Mouse (Mus musculus) heart, postnatal 25 days (tissue): ENCODE measurements around the gene Krtap3-2. TPM values are rescaled to one million over a fixed set of nuclear protein-coding genes. Genes with fewer than 3 reads are reported as not detected.
"Not testable (repeated sequence)": the region's sequence is repeated elsewhere in the genome, so short reads cannot be mapped to it uniquely, and the experiment has no call there.

Experiments used
- DNase-seq: peaks from one replicate; pipeline ENCODE4 v3.0.0; 2022; ENCODE audit warnings: low spot score
- intact Hi-C: fragments of 180-260 bp; cut with DNase I; formaldehyde crosslinking; loops from one replicate; pipeline ENCODE4 v1.15.1; 2025
- total RNA-seq, 2 experiments: library from RNA; stranded (reverse); gene quantifications; 2 replicates each; pipeline ENCODE4 v1.2.3; 2021

The Krtap3-2 gene
- not detected for total RNA-seq

DNA sequence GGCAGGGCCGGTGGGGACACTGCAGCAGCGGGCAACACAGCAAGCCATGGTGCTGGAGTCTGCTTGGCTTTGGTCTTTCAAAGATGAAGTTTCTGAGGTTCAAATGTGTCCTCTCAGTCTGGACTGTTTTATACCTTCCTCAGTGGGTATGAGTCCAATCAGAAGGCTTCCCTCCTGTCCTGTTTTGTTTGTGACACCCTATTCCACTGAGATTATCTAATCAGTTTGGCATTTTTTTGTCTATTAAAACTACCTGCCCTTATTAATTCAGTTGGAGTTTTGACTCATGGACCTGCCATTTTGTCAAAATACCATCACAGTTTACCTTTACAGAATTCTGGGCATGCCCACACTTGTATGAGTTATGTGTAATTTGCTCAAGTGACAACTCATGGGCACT, at the start of gene Krtap3-2:
Krtap3-2 (minus strand) TSS at position 101 of the 400 bp plus-strand sequence.
- intact Hi-C loops = no loop called here

DNA sequence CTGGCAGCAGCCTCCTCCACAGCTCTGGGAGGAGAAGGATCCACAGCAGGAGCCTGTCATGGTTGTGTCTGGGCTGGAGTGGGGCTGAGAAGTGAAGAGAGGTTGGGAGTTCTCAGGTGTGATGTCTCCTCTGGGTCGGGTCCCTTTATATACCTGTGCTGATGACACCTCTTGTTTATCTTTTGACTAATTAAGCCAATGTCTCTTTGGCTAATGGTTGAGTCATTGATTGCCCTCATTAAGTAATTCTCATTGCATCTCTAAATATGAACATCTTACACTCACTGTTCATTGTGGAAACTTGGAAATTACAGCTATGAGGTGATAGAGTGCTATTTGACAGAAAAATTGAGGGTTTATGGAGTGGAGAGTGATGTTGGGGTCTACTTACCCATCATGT, 46.6 kb upstream of the Krtap3-2 start, which contains the start of gene Gm11938:
Gm11938 (minus strand) TSS at position 101 of the 400 bp plus-strand sequence.
- intact Hi-C loops, DNase-seq: not testable (repeated sequence)

More for the DNA sequence above, at the start of gene Krtap3-2:
- DNase-seq = no peak

DNA sequence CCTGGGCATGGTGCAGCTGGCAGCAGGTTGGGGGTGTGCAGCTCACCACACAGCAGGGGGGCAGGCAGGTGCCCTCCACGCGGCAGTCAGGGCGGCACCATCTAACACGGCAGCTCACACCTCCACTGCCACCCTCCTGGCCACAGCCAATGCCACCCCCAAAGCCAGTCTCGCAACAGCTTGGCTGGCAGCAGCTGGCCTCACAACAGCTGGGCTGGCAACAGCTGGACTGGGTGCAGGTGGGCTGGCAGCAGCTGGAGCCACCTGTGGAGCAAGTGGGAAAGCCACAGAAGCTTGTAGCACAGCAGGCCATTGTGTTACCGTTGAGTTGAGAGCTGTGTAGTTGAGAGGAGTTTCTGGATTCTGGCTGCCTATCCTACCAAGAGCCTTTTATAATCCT, 41.1 kb upstream of the Krtap3-2 start, which contains the start of gene Krtap9-3:
Krtap9-3 (minus strand) TSS at position 364 of the 400 bp plus-strand sequence.
- intact Hi-C loops, DNase-seq: not testable (repeated sequence)

DNA sequence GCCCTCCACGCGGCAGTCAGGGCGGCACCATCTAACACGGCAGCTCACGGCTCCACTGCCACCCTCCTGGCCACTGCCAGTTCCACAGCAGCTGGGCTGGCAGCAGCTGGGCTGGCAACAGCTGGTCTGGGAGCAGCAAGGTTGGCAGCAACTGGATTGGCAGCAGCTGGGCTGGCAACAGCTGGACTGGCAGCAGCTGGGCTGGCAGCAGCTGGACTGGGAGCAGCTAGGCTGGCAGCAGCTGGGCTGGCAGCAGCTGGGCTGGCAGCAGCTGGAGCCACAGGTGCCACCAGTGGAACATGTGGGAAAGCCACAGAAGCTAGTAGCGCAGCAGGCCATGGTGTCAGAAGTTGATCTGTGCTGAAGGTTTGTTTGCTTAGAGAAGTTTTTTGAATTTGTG, 34.3 kb upstream of the Krtap3-2 start, which contains the start of gene Krtap1-3:
Krtap1-3 (minus strand) TSS at position 359 of the 400 bp plus-strand sequence.
- intact Hi-C loops = no loop called here
- no peak for DNase-seq

DNA sequence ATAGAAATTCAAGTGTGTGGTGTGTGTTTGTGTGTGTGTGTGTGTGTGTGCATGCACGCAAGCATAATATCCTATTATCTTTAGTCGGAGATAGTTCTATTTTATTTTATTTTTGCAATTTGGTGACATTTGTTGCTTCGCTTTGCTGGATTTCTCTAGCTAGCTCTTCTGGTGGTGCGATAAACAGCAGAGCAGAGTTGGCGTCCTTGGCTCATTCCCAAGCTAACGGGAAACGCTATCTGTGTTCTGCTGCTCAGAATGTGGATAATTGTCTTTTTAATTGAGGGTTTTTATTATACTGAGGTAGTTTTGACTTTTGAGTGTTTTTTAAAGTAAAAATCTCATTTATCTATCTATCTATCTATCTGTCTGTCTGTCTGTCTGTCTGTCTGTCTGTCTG, 28.4 kb upstream of the Krtap3-2 start:
- intact Hi-C loops = no loop called here
- no peak for DNase-seq

DNA sequence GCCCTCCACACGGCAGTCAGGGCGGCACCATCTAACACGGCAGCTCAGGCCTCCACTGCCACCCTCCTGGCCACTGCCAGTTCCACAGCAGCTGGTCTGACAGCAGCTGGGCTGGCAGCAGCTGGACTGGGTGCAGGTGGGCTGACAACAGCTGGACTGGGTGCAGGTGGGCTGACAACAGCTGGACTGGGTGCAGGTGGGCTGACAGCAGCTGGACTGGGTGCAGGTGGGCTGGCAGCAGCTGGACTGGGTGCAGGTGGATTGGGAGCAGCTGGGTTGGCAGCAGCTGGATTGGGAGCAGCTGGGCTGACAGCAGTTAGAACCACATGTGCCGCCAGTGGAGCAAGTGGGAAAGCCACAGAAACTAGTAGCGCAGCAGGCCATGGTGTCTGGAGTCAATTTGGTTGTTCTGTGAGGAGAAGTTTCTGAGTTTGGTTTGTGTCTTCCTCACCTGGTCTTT, 26.6 kb upstream of the Krtap3-2 start, which contains the start of gene Krtap1-4:
Krtap1-4 (minus strand) TSS at position 410 of the 460 bp plus-strand sequence.
- intact Hi-C loops = no loop called here

DNA sequence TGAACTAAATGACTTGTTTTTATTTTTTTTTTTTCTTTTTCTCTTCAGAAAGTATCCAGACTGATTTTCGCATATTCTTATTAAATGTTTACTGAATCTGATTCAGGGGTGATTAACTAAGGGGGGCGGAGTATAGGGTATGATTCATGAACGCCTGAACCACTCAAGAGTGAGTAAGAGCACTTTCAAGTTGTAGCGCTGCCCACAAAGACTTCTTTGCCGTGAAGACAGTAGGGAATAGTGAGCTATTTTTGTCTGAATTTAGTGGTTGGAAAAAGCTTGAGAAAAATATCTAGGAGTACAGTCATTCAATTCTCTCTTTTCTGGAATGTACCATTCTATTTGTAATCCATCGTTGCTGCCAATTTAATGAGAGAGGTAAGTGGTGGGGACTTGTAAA, 24.9 kb upstream of the Krtap3-2 start:
- no peak for DNase-seq
- intact Hi-C loops = no loop called here

More for the DNA sequence above, 26.6 kb upstream of the Krtap3-2 start, which contains the start of gene Krtap1-4:
- no peak for DNase-seq

DNA sequence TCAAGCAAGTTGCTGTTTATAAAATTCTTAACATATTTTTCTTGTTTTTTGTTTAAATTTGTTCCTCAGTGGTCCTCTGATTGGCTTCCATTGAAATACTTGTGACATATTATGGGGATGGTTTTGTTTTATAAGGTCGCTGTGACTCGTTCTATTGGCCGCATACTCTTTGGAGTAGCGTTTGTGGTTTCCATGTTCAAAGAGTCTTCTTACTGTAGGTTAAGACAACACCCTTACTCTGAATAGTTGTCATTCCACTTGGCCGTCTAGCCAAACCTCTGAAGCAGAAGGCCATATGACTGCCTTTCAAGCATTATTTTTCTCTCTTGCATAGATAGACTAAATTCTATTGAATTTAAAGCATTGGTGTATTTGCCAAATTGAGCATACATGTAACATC, 24.4 kb upstream of the Krtap3-2 start:
- intact Hi-C loops = no loop called here
- no peak for DNase-seq

DNA sequence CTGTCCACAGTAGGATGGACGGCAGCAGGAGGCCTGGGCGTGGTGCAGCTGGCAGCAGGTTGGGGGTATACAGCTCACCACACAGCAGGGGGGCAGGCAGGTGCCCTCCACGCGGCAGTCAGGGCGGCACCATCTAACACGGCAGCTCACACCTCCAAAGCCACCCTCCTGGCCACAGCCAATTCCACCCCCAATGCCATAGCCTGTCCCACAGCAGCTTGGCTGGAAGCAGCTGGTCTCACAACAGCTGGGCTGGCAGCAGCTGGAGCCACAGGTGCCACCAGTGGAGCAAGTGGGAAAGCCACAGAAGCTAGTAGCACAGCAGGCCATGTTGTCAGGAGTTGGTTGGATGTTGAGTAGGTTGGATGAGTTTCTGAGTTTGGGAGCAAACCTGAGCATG, 24.0 kb upstream of the Krtap3-2 start, which contains the start of gene Krtap1-5:
Krtap1-5 (minus strand) TSS at position 381 of the 400 bp plus-strand sequence.
- no peak for DNase-seq
- intact Hi-C loops = no loop called here

DNA sequence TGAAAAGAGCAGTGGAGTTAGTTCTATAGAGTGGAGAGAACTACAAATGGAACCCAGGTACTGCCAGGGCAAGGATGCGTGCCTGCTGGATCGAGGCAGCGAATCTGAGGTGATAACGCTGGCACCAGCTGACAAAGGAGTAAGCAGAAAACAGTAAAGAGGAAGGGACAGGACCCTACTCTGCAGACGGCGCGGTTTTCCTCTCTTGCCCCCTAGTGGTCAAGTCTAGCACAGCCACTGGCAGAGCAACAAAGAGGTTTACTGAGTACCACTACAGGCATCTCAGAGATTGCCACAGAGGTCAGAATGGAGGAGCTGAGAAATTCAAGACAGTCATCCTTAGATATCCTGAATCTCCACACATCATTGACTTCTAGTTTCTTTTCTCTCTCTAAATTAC, 17.5 kb upstream of the Krtap3-2 start:
- intact Hi-C loops = loop anchor here (2.0 kb wide), 1 partner anchor 195 kb away; no protein-coding TSS in a partner anchor
- DNase-seq = no peak

DNA sequence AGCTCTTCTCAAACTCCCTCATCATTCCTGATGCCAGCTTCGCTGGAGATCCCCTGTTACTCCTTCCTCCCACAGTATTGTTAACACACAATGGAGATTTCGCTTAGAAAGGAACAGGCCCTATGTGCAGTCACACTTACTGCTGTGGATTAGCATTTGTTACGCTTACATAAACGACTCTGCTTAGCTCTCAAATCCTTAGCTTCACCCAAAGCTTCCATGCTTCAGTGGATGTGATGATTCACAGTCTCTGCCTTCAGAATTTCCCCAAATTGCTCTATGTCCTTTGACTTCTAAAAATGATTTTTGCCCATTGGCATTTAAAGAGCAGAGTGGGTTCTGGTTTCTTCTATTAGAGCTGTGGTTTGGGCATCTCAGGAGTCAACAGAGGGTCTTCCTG, 16.5 kb upstream of the Krtap3-2 start:
- intact Hi-C loops = loop anchor here (2.0 kb wide), 1 partner anchor 108 kb away; no protein-coding TSS in a partner anchor
- DNase-seq = no peak

DNA sequence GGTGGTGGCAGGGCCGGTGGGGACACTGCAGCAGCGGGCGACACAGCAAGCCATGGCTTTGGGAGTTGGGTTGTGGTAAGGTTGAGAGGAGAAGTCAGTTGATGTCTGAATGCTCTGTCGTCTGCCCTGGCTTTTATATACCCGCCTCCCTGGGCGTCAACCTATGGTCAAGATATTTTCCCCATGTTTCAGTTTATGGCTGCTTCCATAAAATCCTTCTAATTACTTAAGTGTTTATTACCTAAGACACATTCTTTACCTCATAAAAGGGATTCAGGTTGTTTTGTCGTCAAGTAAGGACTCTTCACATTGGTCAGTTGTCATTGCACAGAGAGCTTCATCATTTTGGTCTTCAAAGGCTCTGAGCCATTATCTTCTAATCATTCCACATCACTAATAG, 9.9 kb upstream of the Krtap3-2 start, which contains the start of gene Krtap3-1:
Krtap3-1 (minus strand) TSS at position 101 of the 400 bp plus-strand sequence.
- intact Hi-C loops = no loop called here
- no peak for DNase-seq

DNA sequence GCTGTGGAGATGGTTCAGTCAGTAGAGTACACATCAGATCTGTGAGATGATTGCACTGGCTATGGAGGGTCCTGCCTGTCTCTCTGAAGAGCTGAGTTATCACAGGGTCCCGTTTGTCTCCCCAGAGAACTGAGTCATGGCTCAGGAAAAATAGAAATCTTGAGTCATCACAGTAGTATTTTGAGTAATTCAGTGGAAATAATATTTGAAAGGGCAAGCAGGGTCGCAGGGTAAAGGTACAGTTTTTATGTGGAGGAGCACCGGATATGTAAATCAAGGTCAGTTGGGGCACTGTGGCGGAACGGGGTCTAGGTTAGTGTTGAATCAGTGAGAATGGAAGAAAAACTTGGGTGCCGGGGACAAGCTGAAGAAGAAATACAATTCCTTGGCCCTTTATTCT, 5.9 kb upstream of the Krtap3-2 start:
- intact Hi-C loops = no loop called here
- DNase-seq = no peak

DNA sequence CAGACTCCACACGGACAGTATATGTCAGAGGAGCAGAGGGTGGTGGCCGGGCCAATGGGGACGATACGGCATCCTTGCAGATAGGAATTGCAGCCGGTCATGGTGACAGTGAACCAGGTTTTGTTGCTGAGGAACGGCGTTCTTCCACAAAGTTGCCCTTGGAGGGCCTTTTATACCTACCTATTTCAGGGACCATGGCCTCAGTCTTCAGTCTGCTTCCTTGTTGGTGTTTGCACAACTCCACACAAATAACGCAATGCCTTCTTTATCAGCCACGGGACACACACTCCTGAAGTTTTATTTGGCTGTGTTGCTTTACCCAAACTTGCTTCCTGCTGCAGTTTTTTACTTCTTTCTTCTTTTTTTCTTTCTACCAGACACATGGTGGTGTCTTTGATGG, 2.7 kb upstream of the Krtap3-2 start, which contains the start of gene Gm11939:
Gm11939 (minus strand) TSS at position 101 of the 400 bp plus-strand sequence.
- DNase-seq = no peak
- intact Hi-C loops = no loop called here

DNA sequence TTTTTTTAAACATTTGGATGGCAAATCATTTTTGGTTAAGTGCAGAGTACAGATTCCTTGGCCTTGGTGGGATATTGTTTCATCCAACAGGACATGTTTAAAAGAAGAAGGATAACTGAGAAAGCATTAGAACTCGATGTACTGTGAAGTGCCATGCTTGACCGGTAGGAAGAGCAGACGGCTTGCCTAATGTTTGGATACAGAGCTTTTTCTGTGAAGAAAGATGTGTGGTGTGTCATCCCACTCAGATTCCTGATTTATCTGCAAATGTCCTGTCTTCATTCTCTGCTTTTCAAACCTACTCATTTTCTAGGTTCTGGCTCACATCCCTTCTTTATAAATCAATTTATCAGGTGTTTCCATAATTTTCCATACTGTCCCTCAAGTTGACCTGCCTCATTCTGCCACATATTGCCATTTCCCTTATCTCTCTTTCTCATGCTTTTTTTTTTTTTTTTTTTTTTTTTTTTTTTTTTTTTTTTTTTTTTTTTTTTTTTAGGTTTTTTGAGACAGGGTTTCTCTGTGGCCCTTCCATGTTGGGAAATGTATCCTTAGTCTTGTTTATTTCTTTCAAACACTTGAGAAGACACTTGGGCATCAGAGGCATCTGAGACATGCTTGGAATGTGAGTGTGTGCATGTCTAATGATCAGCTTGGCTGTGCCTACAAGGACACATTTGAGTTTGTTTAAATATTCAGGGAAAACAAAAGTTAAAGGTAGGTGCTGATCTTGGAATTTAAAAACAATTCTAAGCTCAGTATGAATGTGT, 1.5 kb upstream of the Krtap3-2 start:
- intact Hi-C loops = no loop called here
- DNase-seq = no peak

DNA sequence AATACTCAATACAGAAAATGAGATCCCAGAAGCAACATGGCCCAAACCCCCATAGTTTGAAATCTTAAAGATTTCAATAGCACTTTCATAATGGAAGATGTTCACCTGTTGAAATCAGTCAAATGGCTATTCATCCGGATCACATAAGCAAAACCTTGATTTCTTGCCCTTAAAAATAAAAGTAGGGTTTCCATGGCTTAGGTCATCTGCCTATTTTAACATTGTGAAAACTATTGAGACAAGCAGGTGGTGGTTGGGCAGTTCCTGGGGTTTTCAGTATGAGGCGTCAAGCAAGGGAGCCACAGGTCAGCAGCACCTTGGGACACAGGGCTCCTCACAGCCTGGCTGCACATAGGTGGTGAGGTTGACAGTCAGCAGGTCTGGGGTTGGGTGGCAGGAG, 458 bp downstream of the Krtap3-2 start:
- intact Hi-C loops = no loop called here
- DNase-seq = no peak

DNA sequence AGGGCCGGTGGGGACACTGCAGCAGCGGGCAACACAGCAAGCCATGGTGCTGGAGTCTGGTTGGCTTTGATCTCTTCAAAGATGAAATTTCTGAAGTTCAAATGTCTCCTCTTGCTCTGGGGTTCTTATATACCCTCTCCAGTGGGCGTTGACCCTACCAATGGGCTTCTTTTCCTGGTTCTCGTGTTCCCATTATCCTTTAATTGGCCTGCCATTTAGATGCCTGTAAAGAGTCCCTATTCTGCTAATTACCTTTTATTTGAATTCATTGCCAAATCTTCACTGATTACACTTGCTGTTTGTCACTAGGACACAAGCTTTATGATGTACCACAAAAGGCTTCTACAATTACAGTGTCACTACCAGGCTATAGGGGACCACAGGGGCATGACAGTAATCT, 5.9 kb downstream of the Krtap3-2 start, which contains the start of gene Krtap3-3:
Krtap3-3 (minus strand) TSS at position 101 of the 400 bp plus-strand sequence.
- DNase-seq = no peak
- intact Hi-C loops = no loop called here

DNA sequence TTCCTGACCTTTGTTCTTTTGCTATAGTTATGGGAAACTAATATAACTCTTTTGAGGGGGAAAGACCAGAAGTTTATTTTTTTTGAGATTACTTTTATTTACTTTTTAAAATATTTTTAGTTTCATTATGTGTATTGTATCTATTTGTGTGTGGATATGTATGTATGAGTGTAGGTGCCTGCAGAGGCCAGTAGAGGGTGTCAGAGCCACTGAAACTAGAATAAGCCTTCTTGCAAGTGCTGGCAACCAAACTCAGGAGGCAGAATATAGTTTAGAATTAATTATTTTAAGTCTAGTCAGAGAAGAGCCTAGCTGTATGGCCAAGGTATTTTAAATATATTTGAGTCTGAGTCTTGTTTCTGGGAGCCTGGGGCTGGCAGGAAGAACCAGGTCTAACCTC, 8.8 kb downstream of the Krtap3-2 start:
- intact Hi-C loops = no loop called here
- DNase-seq = no peak

DNA sequence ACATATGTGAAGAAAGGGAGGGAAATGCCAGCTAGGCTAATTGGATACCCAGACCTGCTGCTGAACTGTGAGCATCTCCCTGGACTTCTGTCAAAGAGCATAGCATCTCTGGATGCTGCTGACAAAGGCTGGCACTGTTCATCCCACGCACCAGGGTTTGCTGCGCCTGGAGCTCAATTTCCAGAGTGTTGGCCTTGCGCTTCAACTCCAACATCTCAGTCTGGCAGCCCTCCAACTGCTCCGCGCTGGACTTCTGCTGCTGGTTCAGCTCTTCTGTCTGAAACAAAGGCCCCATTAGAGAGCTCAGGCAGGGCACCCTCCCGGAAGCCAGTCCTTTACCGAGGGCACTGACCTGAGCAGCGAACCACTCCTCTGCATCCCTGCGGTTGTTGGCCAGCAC, 16.9 kb downstream of the Krtap3-2 start:
- DNase-seq = no peak
- intact Hi-C loops = no loop called here

DNA sequence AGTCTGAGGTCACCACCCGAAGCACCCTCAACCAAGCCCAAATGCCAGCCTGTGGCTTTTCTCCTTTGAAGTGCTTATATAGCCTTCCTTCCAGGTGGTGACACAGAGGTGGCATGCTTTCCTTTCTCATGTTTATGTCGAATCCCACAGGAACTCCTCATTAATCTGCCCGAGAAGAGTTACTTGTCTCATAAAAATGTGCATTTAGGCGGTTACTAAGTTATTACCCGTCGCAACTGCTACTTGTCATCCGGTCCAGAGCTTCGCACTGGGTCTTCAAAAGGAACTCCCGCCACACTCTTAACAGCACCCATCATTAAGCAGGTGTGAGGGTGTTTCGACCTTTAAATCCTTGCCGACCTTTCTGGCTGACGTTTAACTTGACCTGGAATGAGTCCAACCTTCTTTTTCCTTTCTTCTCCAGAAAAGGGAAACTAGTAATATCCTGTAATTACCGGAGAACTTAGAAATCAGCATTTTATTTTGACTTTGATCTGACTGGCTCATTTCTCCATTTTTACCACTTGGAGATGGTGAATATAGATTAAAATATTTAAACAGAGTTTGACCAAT, 35.3 kb downstream of the Krtap3-2 start, which contains the start of gene Krt39:
Krt39 (minus strand) TSS at position 51 of the 573 bp plus-strand sequence.
- intact Hi-C loops = no loop called here
- no peak for DNase-seq
